Mouse (Mus musculus) c-Kit-positive CD71-negative TER-119-negative erythroid progenitor cells, embryonic 14.5 days (primary cell): ENCODE results near the gene Fam13a.

ENCODE experiments used
- DNase-seq: peaks from one replicate; pipeline ENCODE4 v3.0.0-alpha.2; 2013; ENCODE audit warnings: low read depth

The Fam13a gene

DNA sequence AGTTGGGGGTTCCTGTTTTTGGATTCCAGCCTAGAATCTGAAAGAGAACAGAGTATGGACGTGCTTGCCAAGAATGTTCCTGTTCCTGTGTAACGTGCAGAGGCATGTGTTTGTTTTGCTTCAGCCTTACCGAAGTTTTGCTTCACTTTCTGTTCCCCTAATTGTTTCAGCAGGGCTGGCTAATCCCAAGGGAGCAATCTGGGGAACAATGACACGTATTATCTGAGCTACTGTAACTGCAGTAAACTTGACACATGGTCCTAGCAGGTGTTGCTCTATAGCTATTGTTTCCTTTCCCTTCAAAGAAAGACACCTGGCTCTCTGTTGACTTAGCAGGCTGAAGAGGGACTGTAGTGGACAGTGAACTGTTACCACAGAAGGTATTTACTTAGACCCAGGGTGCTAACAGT, 25.3 kb downstream of the Fam13a start:
- no peak for DNase-seq

DNA sequence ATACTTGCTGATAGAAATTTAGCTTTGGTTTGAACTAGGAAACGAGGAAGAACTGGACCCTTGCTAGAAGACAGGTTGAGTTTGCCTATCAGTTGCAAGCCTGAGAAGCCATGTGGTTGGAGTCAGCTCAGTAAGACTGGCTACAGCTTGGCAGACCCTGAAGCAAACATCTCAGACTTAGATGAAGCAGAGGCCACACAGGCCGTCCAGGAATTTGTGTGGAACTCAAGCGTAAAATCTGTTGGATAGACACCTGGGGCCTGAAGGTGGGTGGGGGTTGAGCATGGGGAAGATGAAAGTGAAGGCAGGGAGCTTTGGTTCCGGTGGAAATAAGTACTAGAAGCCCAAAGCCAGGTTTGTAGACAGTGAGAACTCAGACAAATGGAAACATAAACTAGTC, 25.8 kb downstream of the Fam13a start:
- DNase-seq = no peak

DNA sequence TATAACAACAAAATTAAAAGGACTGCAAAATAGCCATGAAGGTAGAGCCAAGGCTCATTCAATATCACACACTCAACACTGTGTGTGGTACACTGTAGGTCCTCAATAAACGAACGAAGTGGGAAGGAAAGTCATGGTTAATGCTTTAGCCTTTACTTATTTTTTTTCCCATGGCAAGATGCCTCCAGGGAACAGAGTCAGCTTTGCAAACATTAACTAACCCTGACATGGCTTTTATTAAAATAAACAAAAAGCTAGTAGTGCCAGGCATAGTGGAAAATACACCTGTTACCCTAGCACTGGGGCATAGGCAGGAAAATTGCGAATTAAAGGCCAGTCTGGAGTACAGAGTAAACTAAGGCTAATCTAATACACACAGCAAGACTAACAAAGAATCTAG, 35.2 kb downstream of the Fam13a start:
- no peak for DNase-seq

DNA sequence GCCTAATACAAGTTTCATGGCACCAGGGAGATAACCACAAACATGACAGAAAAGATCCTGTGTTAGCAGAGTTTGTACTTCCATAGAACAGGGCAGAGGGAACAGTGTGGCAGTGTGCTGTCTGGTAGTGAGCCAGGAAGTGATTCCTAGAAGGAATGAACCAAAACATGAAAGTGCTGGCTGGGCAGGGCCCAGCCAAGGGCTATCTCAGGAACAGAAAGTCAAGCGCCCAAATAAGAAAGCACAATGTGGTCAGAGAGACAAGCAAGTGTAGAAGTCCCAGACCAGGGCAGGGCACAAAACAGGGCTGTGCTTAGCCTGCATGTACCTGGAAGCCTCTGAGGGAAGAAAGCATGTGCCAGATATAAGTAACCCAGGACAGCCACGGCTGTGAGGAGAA, 35.6 kb downstream of the Fam13a start:
- no peak for DNase-seq

DNA sequence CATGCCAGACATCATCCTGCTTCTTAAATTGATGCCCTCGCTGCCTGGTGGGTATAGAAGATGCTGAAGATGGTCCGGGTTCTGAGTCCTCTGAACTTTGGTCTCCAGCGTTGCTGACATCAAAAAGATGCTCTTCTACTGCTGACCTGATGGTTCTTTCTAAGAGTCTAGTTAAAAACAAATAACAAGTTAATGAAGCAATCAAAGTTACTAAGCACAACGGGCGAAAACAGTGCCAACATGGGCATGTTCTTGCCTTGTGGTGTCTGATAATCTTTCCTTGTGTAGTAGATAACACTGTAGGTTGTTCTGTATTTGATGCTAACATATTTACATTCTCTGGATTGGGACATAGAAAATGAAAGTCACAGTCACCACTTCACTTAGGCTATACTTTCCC, 37.2 kb downstream of the Fam13a start:
- no peak for DNase-seq

DNA sequence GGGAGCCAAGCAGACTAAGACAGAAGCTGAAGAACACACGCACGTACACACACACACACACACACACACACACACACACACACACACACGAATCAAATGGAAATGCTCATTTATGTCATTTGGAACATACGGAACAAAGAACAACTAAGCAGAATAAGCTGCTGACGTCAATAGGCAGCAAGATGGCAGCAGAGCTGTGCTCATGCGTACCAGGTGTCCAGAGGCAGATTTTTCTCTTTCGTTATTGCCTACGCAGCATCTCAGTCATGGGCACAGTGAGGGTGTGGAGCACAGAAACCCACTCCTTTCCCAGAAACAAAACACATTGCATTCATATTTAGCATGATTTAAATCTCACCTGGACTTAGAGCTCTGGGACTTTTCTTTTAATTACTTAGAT, 39.2 kb downstream of the Fam13a start:
- no peak for DNase-seq

DNA sequence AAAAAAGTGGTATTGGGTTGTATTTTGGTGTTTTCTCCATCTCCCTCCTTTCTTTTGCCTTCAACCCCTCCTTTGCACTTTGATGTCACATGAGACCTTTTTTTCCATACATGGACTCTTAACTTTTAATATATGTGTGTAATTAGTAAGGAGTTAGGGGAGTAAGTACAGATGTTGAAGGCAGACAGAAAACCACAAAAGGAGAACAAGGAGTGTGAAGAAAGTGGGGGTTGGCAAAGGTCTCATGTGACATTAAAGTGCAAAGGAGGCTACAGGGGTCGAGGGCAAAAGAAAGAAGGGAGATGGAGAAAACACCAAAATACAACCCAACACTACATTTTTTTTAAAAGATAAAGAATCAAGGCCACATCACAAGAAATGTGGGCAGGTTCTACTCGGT, 49.1 kb downstream of the Fam13a start:
- no peak for DNase-seq

DNA sequence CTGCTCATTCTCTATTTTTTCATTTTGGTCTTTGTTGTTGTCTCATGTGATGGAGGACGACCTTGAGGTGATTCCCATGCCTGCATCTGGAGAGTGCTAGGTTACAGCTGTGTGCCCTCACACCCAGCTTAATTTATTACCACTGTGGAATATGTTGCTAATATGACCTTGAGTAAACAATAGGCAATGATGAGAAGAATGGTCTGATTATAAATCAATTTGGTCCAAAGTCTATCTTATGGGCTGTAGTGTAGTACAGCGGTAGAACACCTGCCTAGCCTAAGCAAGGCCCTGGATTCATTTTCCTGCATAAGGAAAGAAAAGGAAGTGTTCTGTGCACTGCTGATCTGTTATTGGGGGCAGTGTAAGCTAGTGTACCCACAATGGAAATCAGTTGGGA, 49.9 kb downstream of the Fam13a start:
- DNase-seq = no peak

DNA sequence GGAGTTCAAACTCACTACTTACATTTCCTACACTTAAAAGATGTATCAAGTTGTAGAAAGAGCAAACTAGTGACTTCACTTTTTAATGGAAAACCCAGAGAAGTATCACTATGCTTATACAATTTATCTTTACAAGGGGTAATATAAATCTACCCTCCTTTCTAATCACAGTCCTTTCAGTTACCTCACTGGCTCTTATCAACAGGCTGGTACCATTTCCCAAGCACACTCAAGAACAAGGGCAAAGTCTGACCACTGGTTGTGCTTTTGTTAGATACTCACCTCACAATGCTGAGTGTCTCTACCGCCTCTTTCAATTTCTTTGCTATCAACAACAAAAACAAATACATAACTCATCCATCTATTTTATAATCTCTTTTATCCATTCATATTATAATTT, 51.5 kb downstream of the Fam13a start:
- no peak for DNase-seq

DNA sequence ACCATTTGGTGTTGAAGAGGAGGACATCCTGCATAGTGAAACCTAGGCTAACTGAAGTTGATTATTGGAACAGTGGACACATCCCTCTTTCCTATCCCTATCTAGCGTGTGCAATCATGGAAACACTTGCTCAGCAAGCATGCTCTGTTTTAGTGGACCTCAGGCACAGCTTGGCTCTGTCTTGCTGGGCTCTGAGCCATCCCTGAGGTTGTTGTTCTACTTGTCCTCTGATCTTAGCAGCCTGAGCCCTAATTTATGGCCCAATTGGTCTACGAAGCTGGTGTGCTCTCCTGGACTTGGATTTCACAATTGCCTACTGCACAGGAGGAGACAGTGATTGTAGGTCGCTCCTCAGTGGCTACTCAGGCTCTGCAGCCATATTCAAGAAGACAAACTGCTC, 56.1 kb downstream of the Fam13a start:
- DNase-seq = no peak

DNA sequence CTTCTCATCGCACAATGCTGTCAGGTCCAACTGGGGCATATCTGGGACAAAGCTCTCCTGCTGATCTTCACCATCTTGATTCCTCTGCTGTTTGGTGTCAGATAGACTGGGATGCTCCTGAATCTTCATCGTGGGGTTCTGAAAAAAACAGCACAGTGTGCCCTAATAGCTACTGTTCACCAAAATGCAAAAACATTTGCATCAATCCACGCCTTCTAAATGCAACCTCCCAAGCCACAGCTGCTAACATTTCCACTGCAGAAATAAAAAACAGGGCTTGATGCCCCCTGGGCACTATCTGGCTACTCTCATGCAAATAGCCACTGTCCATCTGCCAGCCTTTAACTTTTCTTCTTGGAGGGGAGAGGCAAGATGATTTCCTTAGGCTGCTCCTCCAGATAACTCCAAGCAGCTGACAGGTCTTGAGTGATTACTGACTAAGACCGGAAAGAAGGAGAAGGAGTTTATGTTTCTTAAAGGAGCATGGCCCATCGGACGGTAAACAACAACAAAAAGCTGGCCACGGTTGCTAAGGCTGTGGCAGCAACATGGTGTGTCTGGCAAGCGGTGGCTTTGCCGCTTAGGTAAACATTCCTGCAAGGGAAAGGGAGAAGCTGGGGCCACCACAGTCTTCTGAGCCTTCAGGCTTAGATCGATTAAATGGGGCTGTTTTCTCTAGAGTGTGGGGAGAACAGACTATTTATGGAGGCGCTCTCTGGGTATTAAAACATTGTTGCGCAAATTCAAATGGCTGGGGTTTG, 59.1 kb downstream of the Fam13a start:
- DNase-seq = no peak

DNA sequence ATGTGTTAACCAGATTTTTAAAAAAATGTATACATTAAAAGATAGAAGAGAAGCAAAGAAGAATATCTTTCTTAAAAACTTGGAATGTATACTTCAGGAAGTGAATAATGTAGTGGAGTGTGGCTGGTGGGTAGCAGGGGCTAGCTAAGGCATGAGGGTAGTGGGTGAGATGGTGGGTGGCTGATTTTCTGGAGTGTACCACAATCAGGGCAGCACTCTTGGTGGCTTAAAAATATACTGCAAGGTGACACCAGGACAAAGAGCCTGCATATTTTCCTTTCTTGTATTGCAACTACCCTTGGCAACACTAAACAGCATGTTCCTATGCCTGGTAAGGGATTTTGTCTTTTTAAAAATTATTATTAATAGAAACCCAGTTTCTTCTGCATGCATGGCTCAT, 59.8 kb downstream of the Fam13a start:
- DNase-seq = no peak

DNA sequence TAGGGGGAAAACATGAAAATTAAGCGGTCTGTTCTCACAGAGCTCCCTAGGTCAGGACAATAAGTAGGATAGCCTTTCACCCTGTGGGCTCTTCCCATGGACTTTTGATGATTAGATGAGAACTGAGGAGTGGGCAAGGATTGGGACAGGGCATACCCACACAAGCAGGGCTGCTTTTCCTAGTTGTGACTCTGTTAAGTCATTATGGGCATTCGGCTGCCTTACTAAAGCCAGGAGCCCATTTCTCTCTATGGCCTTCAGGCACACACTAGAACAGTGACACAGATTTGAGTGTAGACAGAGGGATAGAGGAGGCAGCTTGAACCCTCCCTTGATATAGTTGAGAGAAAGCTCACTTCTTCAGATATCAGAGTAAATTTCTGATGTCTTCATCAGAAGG, 60.3 kb downstream of the Fam13a start:
- DNase-seq = no peak

DNA sequence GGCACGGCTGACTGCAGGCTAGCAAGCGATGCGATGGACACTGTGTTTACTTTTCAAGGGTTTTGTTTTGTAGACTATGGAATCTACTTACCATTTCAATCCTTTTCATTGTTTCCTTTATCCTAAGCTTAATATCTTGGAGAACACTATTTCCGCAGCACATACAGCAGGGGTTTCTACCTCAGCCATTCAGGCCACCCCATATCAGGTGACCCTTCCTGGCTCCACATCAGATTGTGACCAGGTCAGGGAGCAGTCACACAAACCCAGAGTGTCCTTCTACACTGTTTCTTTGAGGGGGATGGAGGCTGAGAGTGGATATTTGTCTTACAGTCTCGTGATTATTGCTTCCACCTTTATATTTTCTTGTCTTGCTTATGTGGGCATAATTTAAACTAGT, 61.7 kb downstream of the Fam13a start:
- no peak for DNase-seq

DNA sequence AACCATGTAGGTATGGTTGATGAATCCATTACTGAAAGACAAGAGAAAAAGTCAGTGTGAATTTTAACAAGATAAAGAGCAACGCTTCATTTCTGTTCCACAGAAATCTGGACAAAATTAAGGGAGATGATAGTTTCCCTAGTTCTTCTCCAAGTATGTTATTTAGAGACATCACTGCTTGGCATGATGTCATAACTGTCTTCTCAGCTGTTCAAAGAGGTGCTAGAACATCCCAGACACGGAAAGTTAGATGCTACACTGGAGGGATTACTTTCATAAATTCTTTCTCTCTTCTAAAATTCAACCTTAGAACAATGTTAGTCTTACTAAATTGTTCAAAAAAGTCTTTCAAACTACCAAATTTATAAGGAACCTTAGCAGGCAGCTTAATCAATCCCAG, 63.8 kb downstream of the Fam13a start:
- DNase-seq = no peak

DNA sequence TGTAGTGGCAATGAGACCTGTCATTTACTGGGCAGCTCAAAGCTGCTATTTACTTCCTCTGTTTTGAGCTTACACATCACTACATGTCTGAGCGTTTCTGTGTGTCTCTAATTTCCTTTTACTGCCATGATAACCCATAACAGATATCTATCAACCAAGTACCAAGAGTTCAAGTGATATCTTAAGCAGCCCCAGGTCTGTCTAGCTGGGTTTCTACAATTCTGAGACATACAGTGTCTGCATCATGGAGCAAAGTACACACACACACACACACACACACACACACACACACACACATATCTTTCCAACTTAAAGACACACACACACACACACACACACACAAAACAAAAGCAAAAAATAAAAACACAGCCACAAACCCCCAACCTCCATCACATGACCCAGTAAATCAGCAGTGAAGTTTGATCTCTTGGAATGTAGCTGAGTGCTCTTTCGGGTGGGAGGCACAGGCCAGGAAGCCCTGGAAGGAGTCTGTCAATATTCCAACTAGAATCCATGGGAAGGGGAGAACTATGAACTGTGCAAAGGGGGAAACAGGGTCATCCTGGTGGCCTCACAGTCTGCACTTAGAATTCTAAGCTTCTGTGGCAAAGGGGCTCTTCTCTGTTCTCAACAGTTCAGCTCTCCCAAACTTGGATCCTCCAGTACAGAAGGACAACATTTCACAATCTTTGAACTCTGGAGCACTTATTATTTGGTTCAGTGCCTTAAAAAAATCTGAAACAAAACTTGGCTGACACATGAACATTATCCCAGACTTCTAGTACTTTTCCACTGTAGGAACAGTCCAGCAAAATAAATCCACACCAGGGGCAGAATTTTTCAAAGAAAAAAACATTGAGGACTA, 73.0 kb downstream of the Fam13a start:
- no peak for DNase-seq

DNA sequence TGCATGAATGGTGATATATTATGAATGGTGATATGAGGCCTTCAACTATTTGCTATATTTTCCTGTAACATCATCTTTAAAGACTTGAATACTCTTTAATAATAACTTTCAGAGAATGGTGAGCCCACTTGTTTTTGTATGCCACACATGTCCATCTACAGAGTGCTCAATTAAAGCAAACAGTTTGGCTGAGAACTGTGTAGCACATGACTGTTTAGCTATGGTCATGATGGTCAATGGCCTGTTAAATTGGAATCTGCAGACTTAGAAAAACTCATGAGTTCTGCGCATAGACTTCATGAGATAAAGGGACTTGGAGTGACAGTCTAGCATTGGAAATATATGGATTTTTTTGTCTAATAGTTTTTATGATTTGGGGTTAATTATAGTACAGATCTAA, 73.9 kb downstream of the Fam13a start:
- no peak for DNase-seq

DNA sequence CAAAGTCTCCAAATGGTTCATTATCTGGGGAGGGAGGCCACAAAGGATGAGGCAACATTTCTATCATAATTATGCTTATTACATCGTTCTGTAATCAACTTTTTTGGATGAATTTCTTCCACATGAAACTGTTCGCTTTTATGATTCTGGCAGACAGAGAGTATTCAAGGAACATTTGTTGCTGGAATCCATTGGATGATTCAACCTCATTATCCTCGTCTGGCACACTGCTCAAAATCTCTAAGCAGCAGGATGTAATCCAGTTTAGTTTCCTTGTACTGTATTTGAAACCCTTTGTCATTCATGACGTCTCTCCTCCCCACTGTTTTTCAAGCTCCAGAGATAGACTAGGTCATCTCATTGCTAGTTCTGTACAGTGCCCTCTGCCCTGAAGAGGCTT, 77.5 kb downstream of the Fam13a start:
- no peak for DNase-seq

DNA sequence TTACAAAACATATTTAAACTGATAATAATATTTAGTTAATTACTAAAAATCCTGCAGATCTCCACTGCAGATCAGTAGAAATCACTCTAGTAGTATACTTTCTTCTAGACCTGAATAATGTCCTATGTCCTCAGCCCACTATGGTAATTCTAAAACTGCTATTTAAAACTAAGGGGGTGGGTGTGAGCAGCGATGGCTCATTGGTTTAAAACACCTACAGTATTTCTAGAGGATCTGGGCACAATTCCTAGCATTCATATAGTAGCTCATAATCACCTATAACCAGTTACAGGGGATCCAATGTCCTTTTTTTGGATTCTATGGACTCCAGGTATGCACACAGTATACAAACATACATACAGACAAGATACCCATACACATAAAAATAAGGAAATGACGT, 78.1 kb downstream of the Fam13a start:
- DNase-seq = no peak

DNA sequence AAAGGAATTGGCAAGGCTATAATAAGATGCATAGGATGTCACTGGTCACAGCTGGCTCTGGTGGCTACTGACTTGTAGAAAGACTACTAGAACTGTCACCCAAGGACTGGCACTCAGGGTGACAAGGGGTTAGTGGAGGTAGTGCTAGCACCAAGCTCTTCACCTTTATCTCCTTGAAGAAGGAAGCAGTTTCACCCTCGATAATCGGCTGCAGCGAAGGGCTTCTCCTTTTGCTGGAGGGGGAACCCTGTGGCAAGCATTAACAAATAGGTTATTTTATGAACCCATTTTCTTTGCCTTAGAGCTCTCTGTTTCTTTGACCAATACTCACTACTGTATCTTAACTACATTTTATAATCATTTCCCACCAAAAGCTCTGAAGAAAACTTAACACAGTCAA, 80.4 kb downstream of the Fam13a start:
- DNase-seq = no peak

DNA sequence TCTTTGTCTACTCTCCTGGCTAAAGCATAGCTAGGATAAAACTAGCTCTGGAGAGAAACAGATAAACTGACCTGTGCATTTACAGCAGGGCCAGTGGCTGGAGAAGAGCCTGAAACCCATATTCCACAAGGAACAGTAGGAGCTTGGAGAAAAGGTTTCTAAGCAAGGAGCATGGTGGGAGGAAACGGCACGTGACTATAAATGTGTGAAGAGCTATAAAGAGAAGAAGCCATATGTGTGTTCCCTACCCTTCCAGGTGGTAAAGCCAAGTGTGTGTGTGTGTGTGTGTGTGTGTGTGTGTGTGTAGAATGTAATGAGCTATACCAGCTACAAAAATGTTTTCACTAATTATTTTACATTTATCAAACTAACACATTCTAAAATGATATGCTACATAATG, 82.1 kb downstream of the Fam13a start:
- DNase-seq = no peak

DNA sequence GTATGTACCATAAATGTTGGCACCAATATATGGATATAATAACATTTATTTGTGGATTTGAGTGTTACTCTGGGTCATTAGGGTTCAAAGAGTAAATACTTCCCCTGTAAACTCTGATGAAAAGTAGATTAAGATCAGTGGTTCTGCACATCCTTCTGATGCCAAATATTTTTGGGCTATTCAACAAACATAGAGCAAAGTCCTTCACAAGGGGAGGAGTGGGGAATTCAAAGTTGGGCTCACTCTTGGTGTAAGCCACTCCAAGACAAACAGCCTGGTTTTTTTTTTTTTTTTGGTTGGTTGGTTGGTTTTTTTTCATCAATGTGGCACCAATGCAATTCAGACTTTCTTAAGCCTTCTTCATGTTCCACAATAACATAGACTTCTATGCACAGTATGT, 86.6 kb downstream of the Fam13a start:
- DNase-seq = no peak

DNA sequence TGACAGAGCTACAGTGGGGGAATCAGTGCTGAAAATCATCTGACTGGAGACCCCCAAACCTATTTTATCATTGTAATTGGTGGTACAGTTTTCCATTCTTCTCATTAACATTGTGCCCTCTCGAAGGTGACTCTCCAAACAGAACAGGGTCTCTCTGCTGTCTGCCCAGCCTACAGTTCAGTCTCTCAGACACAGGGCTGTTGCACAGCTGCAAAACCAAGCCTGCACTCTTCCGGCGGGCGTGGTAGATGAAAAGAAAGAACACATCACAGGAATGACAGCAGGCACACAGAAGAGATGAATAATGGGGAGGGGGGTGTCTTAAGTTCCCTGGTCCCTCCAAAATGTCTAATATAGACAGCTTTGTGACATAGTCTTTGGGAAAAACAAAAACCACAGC, 90.2 kb downstream of the Fam13a start:
- no peak for DNase-seq
